Mouse (Mus musculus): ENCODE measurements around the gene Arhgap27.

- TF ChIP-seq CTCF (IDR thresholded peaks at IDR 0.05; ENCODE audit: borderline replicate concordance, insufficient read depth, low read length) (no peak), POLR2A (IDR thresholded peaks at IDR 0.05; ENCODE audit: low read depth, low read length) (no peak)
These were observed 47.8 kb upstream of the Arhgap27 start for GRCm38 (mm10) chr11:103411301-103411700.

Data from embryonic fibroblast, embryonic 13.5 days (primary cell).